Mouse (Mus musculus) brain, embryonic 18.5 days (tissue): ENCODE results near the gene Rasl2-9.
A peak's percentile ranks its signal among the peaks of the same experiment; 100 is the strongest.
"Not testable (repeated sequence)": the region's sequence is repeated elsewhere in the genome, so short reads cannot be mapped to it uniquely, and the experiment has no call there.

ENCODE experiments used
- DNase-seq: peaks from one replicate; pipeline ENCODE4 v3.0.0-alpha.2; 2012; ENCODE audit warnings: low read depth, low spot score

Gene Rasl2-9

GRCm38 (mm10) chr7:5125549-5126406, at the start of gene Rasl2-9:
TSS of gene Rasl2-9 (minus strand) at chr7:5125950.
- peak; percentile 20 for DNase-seq

GRCm38 (mm10) chr7:5149570-5149969, 23.8 kb upstream of the Rasl2-9 start, which contains the start of gene Vmn1r55:
TSS of gene Vmn1r55 (minus strand) at chr7:5149670.
- DNase-seq: not testable (repeated sequence)

GRCm38 (mm10) chr7:5125078-5125477, 672 bp downstream of the Rasl2-9 start:
- DNase-seq: no peak

GRCm38 (mm10) chr7:5116850-5117249, 8.9 kb downstream of the Rasl2-9 start, which contains the start of gene Rfpl4:
TSS of gene Rfpl4 (minus strand) at chr7:5116950.
- DNase-seq: no peak

GRCm38 (mm10) chr7:5112701-5113100, 13.0 kb downstream of the Rasl2-9 start:
- no peak for DNase-seq

- DNase-seq: no peak
Observed at GRCm38 (mm10) chr7:5109301-5109700, 16.4 kb downstream of the Rasl2-9 start.

GRCm38 (mm10) chr7:5108272-5108671, 17.5 kb downstream of the Rasl2-9 start:
- DNase-seq: no peak

- no peak for DNase-seq
Observed at GRCm38 (mm10) chr7:5102564-5102963, 23.2 kb downstream of the Rasl2-9 start.

GRCm38 (mm10) chr7:5101066-5101663, 24.6 kb downstream of the Rasl2-9 start:
- no peak for DNase-seq

- DNase-seq: no peak
Observed at GRCm38 (mm10) chr7:5099796-5100195, 26.0 kb downstream of the Rasl2-9 start.

- DNase-seq: no peak
Observed at GRCm38 (mm10) chr7:5098769-5099168, 27.0 kb downstream of the Rasl2-9 start.

- no peak for DNase-seq
Observed at GRCm38 (mm10) chr7:5092831-5093510, 32.8 kb downstream of the Rasl2-9 start.

GRCm38 (mm10) chr7:5092381-5092780, 33.4 kb downstream of the Rasl2-9 start:
- no peak for DNase-seq

- DNase-seq: no peak
Observed at GRCm38 (mm10) chr7:5091008-5091728, 34.6 kb downstream of the Rasl2-9 start.

GRCm38 (mm10) chr7:5089853-5090252, 35.9 kb downstream of the Rasl2-9 start:
- DNase-seq: no peak

GRCm38 (mm10) chr7:5087886-5088285, 37.9 kb downstream of the Rasl2-9 start:
- DNase-seq: no peak

GRCm38 (mm10) chr7:5086921-5087440, 38.8 kb downstream of the Rasl2-9 start:
- DNase-seq: no peak

- no peak for DNase-seq
Observed at GRCm38 (mm10) chr7:5085512-5085911, 40.2 kb downstream of the Rasl2-9 start.

GRCm38 (mm10) chr7:5083325-5084105, 42.2 kb downstream of the Rasl2-9 start:
- DNase-seq: no peak

GRCm38 (mm10) chr7:5081939-5082338, 43.8 kb downstream of the Rasl2-9 start:
- no peak for DNase-seq

- no peak for DNase-seq
Observed at GRCm38 (mm10) chr7:5081241-5081640, 44.5 kb downstream of the Rasl2-9 start.
